Mouse (Mus musculus) cerebellum, adult 2 months (tissue): ENCODE measurements around the gene Pias1.

Experiments used
- CTCF ChIP-seq: fragments of 200-500 bp; IDR thresholded peaks from 2 replicates; pipeline ENCODE4 v1.5.1; 2011; ENCODE audit warnings: low read depth, mild to moderate bottlenecking, control low read depth, low read length, moderate library complexity, borderline replicate concordance; ENCODE audit not compliant: insufficient read depth
- POLR2A ChIP-seq: fragments of 200-500 bp; IDR thresholded peaks from 2 replicates; pipeline ENCODE4 v1.6.1; 2011; ENCODE audit warnings: low read length, control low read depth, borderline replicate concordance; ENCODE audit not compliant: insufficient read depth

GRCm38 (mm10) chr9:62977152-62977551, 10.6 kb downstream of the Pias1 start:
- no peak for TF ChIP-seq CTCF
- no peak for TF ChIP-seq POLR2A
